Mouse (Mus musculus) limb, embryonic 13.5 days (tissue): ENCODE data around the gene Igsf21. TPM values are rescaled to one million over a fixed set of nuclear protein-coding genes. Genes with fewer than 3 reads are reported as not detected.

ENCODE experiments used
- ATAC-seq: fragments of 200-750 bp; cut with Nextera tagmentation; 2 replicates; pipeline ENCODE4 v1.8.0; 2017; ENCODE audit warnings: low read depth, moderate number of reproducible peaks, moderate TSS enrichment; ENCODE audit not compliant: low FRiP score
- H3K27ac ChIP-seq: fragments of 300-500 bp; sonication (generic); 2 replicates; pipeline ENCODE4 v1.5.1; 2015; ENCODE audit warnings: inconsistent platforms, mild to moderate bottlenecking, moderate library complexity
- H3K27me3 ChIP-seq: fragments of 300-500 bp; sonication (generic); 2 replicates; pipeline ENCODE4 v1.6.1; 2015; ENCODE audit warnings: mild to moderate bottlenecking, inconsistent platforms
- H3K36me3 ChIP-seq: fragments of 300-500 bp; sonication (generic); 2 replicates; pipeline ENCODE4 v1.6.1; 2015; ENCODE audit warnings: inconsistent platforms, mild to moderate bottlenecking, moderate library complexity
- H3K4me1 ChIP-seq: fragments of 300-500 bp; sonication (generic); 2 replicates; pipeline ENCODE4 v1.6.1; 2015; ENCODE audit warnings: inconsistent platforms
- H3K4me2 ChIP-seq: fragments of 300-500 bp; sonication (generic); replicated peaks from 2 replicates; pipeline ENCODE4 v1.6.1; 2015; ENCODE audit warnings: inconsistent platforms, mild to moderate bottlenecking, moderate library complexity
- H3K4me3 ChIP-seq: fragments of 300-500 bp; sonication (generic); 2 replicates; pipeline ENCODE4 v1.5.1; 2015; ENCODE audit warnings: moderate library complexity, mild to moderate bottlenecking, inconsistent platforms
- H3K9ac ChIP-seq: fragments of 300-500 bp; sonication (generic); 2 replicates; pipeline ENCODE4 v1.6.1; 2015; ENCODE audit warnings: mild to moderate bottlenecking, inconsistent platforms
- H3K9me3 ChIP-seq: fragments of 300-500 bp; sonication (generic); 2 replicates; pipeline ENCODE4 v1.6.1; 2016; ENCODE audit warnings: inconsistent platforms
- WGBS: fragments of 180-500 bp; shearing (Covaris S2); methylation state at CpG from one replicate; pipeline ENCODE4 v1.1.7; 2015; 5-methylcytosine and 5-hydroxymethylcytosine counted together
- polyA plus RNA-seq: library from polyadenylated mRNA; unstranded; fragments of >200 nt; fragmentation: Nextera tagmentation; extraction: Ambion mirVana; gene quantifications from 2 replicates; pipeline ENCODE4 v1.2.1, GENCODE M21; 2015

Gene Igsf21
- polyA plus RNA-seq, 1 experiment from 2014 or later, result 0.32 TPM

- Histone ChIP-seq H3K4me1 (no peaks in the 10 kb centered on the region), H3K4me2 (no peak overlapping the region), H3K27ac (no peak overlapping the region), H3K9me3 (no peaks in the 10 kb centered on the region), H3K27me3 (no peaks in the 10 kb centered on the region; the same call in none of the 2 replicates), H3K36me3 (no peaks in the 10 kb centered on the region), H3K9ac (no peak overlapping the region), H3K4me3 (no peak overlapping the region)
- no peak for ATAC-seq
- 62% methylated on average over 9 of the region's 9 CpGs for WGBS
Observed at GRCm38 (mm10) chr4:140153711-140154114, 92.9 kb downstream of the Igsf21 start.

GRCm38 (mm10) chr4:140153101-140153500, 93.5 kb downstream of the Igsf21 start:
- Histone ChIP-seq H3K4me1 (no peaks in the 10 kb centered on the region), H3K27ac (no peak overlapping the region), H3K27me3 (no peaks in the 10 kb centered on the region; the same call in none of the 2 replicates), H3K4me3 (no peak overlapping the region), H3K4me2 (no peak overlapping the region), H3K9me3 (no peaks in the 10 kb centered on the region), H3K36me3 (no peaks in the 10 kb centered on the region), H3K9ac (no peak overlapping the region)
- WGBS, result 28% methylated on average over 7 of the region's 7 CpGs
- ATAC-seq, result no peak

- H3K27ac ChIP-seq, result no peak overlapping the region
- no peak overlapping the region for H3K4me3 ChIP-seq
- H3K9me3 ChIP-seq, result no peaks in the 10 kb centered on the region
- no peaks in the 10 kb centered on the region for H3K4me1 ChIP-seq
- peaks cover 19% of the 10 kb centered on the region for H3K27me3 ChIP-seq
- 79% methylated on average over 8 of the region's 8 CpGs for WGBS
- no peak overlapping the region for H3K9ac ChIP-seq
- H3K36me3 ChIP-seq, result no peaks in the 10 kb centered on the region
- no peak overlapping the region for H3K4me2 ChIP-seq
- no peak for ATAC-seq
Observed at GRCm38 (mm10) chr4:140149706-140150105, 96.9 kb downstream of the Igsf21 start.

- H3K36me3 ChIP-seq, result no peaks in the 10 kb centered on the region
- 0 out of 2 replicates have a peak, but pooled peaks cover 3% of the 10 kb centered on the region for H3K9me3 ChIP-seq
- H3K27me3 ChIP-seq, result peaks cover 22% of the 10 kb centered on the region
- ATAC-seq, result no peak
- WGBS, result 62% methylated on average over 20 of the region's 20 CpGs
- H3K4me1 ChIP-seq, result no peaks in the 10 kb centered on the region
- no peak overlapping the region for H3K27ac ChIP-seq
- H3K9ac ChIP-seq, result no peak overlapping the region
- H3K4me2 ChIP-seq, result no peak overlapping the region
- H3K4me3 ChIP-seq, result no peak overlapping the region
Observed at GRCm38 (mm10) chr4:140147857-140148695, 98.5 kb downstream of the Igsf21 start.

GRCm38 (mm10) chr4:140147079-140147840, 99.3 kb downstream of the Igsf21 start:
- Histone ChIP-seq H3K9ac (no peak overlapping the region), H3K27ac (no peak overlapping the region), H3K27me3 (peaks cover 22% of the 10 kb centered on the region), H3K4me1 (no peaks in the 10 kb centered on the region), H3K9me3 (0 out of 2 replicates have a peak, but pooled peaks cover 6% of the 10 kb centered on the region), H3K4me2 (no peak overlapping the region), H3K4me3 (no peak overlapping the region), H3K36me3 (no peaks in the 10 kb centered on the region)
- WGBS, result 78% methylated on average over 15 of the region's 15 CpGs
- ATAC-seq, result no peak

- WGBS, result 84% methylated on average over 10 of the region's 10 CpGs
- H3K27ac ChIP-seq, result no peak overlapping the region
- H3K4me3 ChIP-seq, result no peak overlapping the region
- H3K36me3 ChIP-seq, result no peaks in the 10 kb centered on the region
- peaks cover 22% of the 10 kb centered on the region for H3K27me3 ChIP-seq
- H3K4me2 ChIP-seq, result no peak overlapping the region
- H3K4me1 ChIP-seq, result peaks cover 4% of the 10 kb centered on the region; the same call in 1 of the 2 replicates
- H3K9me3 ChIP-seq, result 0 out of 2 replicates have a peak, but pooled peaks cover 6% of the 10 kb centered on the region
- no peak for ATAC-seq
- H3K9ac ChIP-seq, result no peak overlapping the region
Observed at GRCm38 (mm10) chr4:140143884-140144525, 102.6 kb downstream of the Igsf21 start.

- no peak overlapping the region for H3K9ac ChIP-seq
- 0 out of 2 replicates have a peak, but pooled peaks cover 6% of the 10 kb centered on the region for H3K9me3 ChIP-seq
- peaks cover 22% of the 10 kb centered on the region for H3K27me3 ChIP-seq
- H3K27ac ChIP-seq, result no peak overlapping the region
- peaks cover 8% of the 10 kb centered on the region; the same call in 1 of the 2 replicates for H3K4me1 ChIP-seq
- WGBS, result 94% methylated on average over 6 of the region's 6 CpGs
- H3K36me3 ChIP-seq, result no peaks in the 10 kb centered on the region
- H3K4me3 ChIP-seq, result no peak overlapping the region
- no peak overlapping the region for H3K4me2 ChIP-seq
- no peak for ATAC-seq
Observed at GRCm38 (mm10) chr4:140143178-140143577, 103.4 kb downstream of the Igsf21 start.

GRCm38 (mm10) chr4:140140485-140140884, 106.1 kb downstream of the Igsf21 start:
- Histone ChIP-seq H3K4me1 (peaks cover 8% of the 10 kb centered on the region; the same call in 1 of the 2 replicates), H3K27ac (no peak overlapping the region), H3K27me3 (peaks cover 9% of the 10 kb centered on the region), H3K9me3 (peaks cover 14% of the 10 kb centered on the region), H3K4me2 (no peak overlapping the region), H3K4me3 (no peak overlapping the region), H3K36me3 (no peaks in the 10 kb centered on the region), H3K9ac (no peak overlapping the region)
- 67% methylated on average over 9 of the region's 9 CpGs for WGBS
- ATAC-seq, result no peak

GRCm38 (mm10) chr4:140138846-140139245, 107.7 kb downstream of the Igsf21 start:
- Histone ChIP-seq H3K27me3 (peaks cover 6% of the 10 kb centered on the region; the same call in 1 of the 2 replicates), H3K4me3 (no peak overlapping the region), H3K9me3 (peaks cover 14% of the 10 kb centered on the region), H3K27ac (no peak overlapping the region), H3K9ac (no peak overlapping the region), H3K4me2 (no peak overlapping the region), H3K36me3 (no peaks in the 10 kb centered on the region), H3K4me1 (peaks cover 14% of the 10 kb centered on the region; the same call in 1 of the 2 replicates)
- ATAC-seq, result no peak; the same call in 1 of the 2 replicates
- 66% methylated on average over 5 of the region's 5 CpGs for WGBS

GRCm38 (mm10) chr4:140131625-140132321, 114.8 kb downstream of the Igsf21 start:
- Histone ChIP-seq H3K27ac (no peak overlapping the region), H3K36me3 (no peaks in the 10 kb centered on the region), H3K4me3 (no peak overlapping the region), H3K4me2 (no peak overlapping the region), H3K27me3 (peaks cover 23% of the 10 kb centered on the region), H3K9ac (no peak overlapping the region), H3K4me1 (peaks cover 21% of the 10 kb centered on the region; the same call in 1 of the 2 replicates), H3K9me3 (peaks cover 8% of the 10 kb centered on the region)
- WGBS, result 40% methylated on average over 9 of the region's 9 CpGs
- no peak for ATAC-seq

- WGBS, result 8% methylated on average over 5 of the region's 5 CpGs
- no peak overlapping the region for H3K4me2 ChIP-seq
Observed at GRCm38 (mm10) chr4:140131201-140131600, 115.4 kb downstream of the Igsf21 start.

More at GRCm38 (mm10) chr4:140131201-140131600, 115.4 kb downstream of the Igsf21 start:
- Histone ChIP-seq H3K36me3 (no peaks in the 10 kb centered on the region), H3K9ac (no peak overlapping the region), H3K9me3 (peaks cover 2% of the 10 kb centered on the region), H3K4me3 (no peak overlapping the region), H3K27ac (no peak overlapping the region), H3K4me1 (peaks cover 21% of the 10 kb centered on the region; the same call in 1 of the 2 replicates), H3K27me3 (peaks cover 23% of the 10 kb centered on the region)
- ATAC-seq, result no peak
